Mouse (Mus musculus) kidney, postnatal 25 days (tissue): ENCODE measurements around the gene Olfr726.
A peak's percentile ranks its signal among the peaks of the same experiment; 100 is the strongest.

Experiments
- DNase-seq, 2 experiments: peaks; one replicate each; pipeline ENCODE4 v3.0.0; 2021; ENCODE audit warnings: mixed read lengths in 2 of 2

Olfr726 gene

DNA sequence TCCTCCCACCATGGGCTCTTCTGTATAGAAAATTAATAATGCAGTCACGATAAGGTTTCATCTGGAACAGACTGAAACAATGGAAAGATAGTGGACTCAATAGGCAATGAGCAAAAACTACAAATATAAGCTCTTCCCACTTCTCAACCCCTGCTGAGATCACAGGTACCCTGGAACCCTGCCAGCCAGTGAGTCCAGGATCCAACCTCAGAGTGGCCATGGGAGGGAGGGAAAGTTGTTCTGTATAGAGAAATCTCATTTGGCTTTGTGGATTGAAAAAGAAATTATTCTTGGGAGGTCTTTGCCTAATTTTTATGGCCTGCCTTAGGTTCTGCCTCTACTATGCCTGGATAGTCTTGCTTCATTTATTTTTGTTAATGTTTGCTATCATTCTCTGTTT is at the start of gene Olfr726:
Olfr726 (minus strand) TSS at position 101 of the 400 bp plus-strand sequence.
- no peak for DNase-seq

DNA sequence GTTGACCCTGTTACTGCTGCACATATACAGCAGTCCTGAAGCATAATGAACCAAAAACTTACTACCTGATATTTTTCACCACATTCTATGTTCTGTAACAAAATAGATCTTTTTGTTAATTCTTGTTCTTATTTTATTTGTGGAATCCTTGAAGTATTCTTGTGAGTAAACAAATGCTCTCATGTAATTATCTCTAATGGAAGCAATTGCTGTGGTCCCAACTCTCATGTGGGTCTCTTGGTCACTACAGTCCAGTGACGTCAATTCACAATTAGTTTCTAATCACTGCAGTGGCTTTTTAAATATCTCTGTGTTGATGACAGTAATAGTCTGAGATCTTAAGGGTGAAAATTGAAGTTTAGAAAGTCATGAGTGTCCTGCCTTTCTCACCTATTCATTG is 32.1 kb upstream of the Olfr726 start, which contains the start of gene Olfr727:
Olfr727 (plus strand) TSS at position 301 of the 400 bp plus-strand sequence.
- no peak for DNase-seq

DNA sequence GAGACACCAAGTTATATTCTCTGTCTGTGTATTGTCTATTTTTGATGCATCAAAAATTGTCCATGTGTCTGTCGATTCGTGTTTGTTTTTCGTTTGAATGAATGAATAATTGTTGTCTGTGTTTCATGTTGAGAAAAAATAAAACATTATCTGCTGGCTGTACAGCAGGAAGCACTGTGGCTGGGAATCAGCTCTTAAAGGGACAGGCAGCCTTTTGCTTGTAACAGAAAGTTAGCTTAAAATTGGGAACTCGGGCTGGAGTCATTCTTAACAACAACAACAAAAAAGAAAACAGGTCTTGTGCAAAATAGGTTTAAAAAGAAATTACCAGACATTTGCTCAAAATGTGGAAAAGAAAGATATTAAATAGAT is 28.0 kb downstream of the Olfr726 start:
- DNase-seq, result peak in 1 of 2 experiments; percentile 3

DNA sequence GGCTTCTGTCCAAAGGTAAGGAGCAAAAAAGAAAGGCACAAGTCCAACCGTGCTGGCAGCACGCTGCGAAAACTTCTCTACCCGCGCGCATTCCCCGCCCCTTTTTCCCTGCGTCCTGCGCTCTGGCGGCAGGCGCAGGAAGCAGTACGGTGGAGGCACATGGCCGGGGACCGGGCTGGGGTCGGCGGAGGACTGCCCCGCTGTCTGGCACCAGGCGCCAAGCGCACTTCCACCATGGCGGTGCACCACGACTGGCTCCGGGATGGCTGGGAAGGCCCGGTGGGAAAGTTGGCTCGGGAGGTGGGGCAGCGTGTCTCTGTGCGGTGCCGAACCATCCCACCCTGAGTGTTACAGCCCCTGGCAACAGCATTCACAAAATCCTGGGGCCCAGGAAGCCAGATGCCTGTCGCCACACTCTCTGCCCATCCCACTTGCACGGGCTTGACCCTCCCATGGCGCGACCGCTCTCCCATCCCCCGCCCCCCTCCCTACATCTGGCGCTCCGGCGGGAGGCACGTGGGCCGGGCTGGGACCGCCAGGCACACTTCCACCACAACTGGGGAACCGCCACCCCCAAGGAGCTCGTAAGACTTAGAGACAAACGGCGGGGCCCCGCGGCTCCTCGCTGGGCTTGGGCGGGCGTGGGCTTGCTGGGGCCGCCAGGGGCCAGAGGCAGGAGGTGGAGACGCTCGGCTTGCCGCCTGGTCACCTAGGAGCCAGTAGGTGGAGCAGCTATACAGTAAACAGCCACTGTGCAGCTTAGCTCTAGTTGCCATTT is 28.6 kb downstream of the Olfr726 start:
- DNase-seq, result peak; percentile 59 to 74

DNA sequence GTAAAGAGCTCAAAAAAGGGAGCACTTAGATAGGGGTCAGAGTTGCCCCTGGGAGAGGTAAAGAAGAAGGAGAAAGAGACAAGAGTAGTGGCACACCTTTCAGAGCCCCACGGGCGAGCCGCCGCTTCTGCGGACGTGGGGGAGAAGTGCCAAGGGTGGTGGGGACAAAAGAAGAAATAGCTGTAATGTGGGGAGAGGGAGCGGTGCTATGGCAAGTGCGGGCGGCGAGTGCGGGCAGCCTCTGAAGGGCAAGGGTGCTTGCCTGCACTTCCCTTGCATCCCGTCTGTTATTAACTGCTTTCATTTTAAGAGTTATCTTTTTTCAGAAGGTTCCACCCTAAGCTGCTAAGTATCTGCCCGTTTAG is 29.2 kb downstream of the Olfr726 start:
- no peak for DNase-seq

DNA sequence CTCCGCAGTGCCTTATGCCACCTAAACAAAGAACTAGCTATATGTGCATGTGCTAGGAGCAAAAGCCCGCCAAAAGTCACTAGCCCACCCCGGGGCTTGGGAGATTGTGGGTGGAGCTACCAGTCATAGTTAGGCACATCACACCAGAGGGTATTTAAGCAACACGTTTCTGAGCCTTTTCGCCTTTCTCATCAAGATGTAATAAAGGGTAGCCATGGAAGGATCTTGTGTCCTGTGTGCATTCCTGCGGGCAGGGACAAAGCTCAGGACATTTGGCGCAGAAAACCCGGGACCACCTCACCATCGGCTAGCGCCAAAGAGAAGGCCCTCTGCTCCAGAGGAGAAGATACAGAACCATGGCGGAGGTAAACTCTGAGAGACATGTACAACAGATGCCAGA is 29.6 kb downstream of the Olfr726 start:
- DNase-seq, result no peak

DNA sequence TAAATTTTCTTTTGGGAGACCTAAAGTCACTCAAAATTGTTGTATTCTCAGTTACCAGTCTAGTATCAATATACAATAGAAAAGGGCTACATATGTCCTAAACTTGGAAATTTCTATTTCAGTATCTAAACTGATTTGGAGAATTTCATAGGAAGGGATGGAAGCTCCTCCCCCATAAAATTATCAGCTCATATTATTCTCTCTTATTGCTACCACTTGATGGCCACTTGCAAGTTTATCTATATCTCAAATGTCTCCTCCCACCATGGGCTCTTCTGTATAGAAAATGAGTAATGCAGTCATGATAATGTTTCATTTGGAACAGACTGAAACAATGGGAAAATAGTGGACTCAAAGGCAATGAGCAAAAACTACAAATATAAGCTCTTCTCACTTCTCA is 50.5 kb downstream of the Olfr726 start, which contains the start of gene Olfr725:
Olfr725 (minus strand) TSS at position 101 of the 400 bp plus-strand sequence.
- no peak for DNase-seq
